Comparison of ENCODE assay signal across 7 mouse cellular contexts in genomic region chr8:83898456-83898855, GRCm38 (mm10). TPM values are rescaled to one million over a fixed set of nuclear protein-coding genes. Genes with fewer than 3 reads are reported as not detected.
DNase-seq lines count a peak whose midpoint lies in the region; ATAC-seq lines count a peak whose summit lies in the region.

No protein-coding gene starts in this region.

- peak; percentile 30 for DNase-seq in left cerebral cortex, postnatal 4 days
- no peak for DNase-seq in left cerebral cortex, adult 11 months (ENCODE audit: low spot score)
- DNase-seq in cerebellum, adult 8-10 months = peak; percentile 49
- DNase-seq in limb, embryonic 11.5 days (ENCODE audit: low spot score) = peak; percentile 39

- intact Hi-C loops in left cerebral cortex, postnatal 4 days (cut with DNase I) = loop anchor here (5.0 kb wide), 1 partner anchor 116 kb away; no protein-coding TSS in a partner anchor

- peaks cover 32% of the 10 kb centered on the region for H3K27me3 ChIP-seq in forebrain, embryonic 12.5 days
- 0 out of 2 replicates have a peak, but pooled peaks cover 3% of the 10 kb centered on the region for H3K27me3 ChIP-seq in limb, embryonic 11.5 days (ENCODE audit: control insufficient read depth, insufficient read depth, low read length)
- H3K27me3 ChIP-seq in neural tube, embryonic 14.5 days (ENCODE audit: control insufficient read depth, insufficient read depth, low read length) = peaks cover 3% of the 10 kb centered on the region; the same call in 1 of the 2 replicates

- 2% methylated on average over 10 of the region's 10 CpGs for WGBS in forebrain, embryonic 12.5 days
- 3% methylated on average over 10 of the region's 10 CpGs for WGBS in limb, embryonic 11.5 days
- WGBS in neural tube, embryonic 14.5 days = 5% methylated on average over 10 of the region's 10 CpGs

- no peak for ATAC-seq in forebrain, embryonic 12.5 days (ENCODE audit: low FRiP score)
- no peak for ATAC-seq in limb, embryonic 11.5 days (ENCODE audit: insufficient number of reproducible peaks, low FRiP score, low TSS enrichment, low read depth)
- no peak for ATAC-seq in neural tube, embryonic 14.5 days (ENCODE audit: low read depth)
- no peak for ATAC-seq in granulocyte monocyte progenitor cell, adult 5-6 weeks (replicated peaks; ENCODE audit: poor library complexity, severe bottlenecking)

- H3K4me2 ChIP-seq in forebrain, embryonic 12.5 days = peak overlapping the region; percentile 84
- H3K4me2 ChIP-seq in limb, embryonic 11.5 days (ENCODE audit: low read depth, severe bottlenecking) = peak overlapping the region; percentile 81
- peak overlapping the region; percentile 62 for H3K4me2 ChIP-seq in neural tube, embryonic 14.5 days (ENCODE audit: low read depth, low read length)

- no peaks in the 10 kb centered on the region for H3K9me3 ChIP-seq in forebrain, embryonic 12.5 days
- H3K9me3 ChIP-seq in limb, embryonic 11.5 days (ENCODE audit: control insufficient read depth, low read length) = no peaks in the 10 kb centered on the region
- no peaks in the 10 kb centered on the region for H3K9me3 ChIP-seq in neural tube, embryonic 14.5 days (ENCODE audit: control insufficient read depth, low read length)

- H3K4me1 ChIP-seq in forebrain, embryonic 12.5 days = peaks cover 48% of the 10 kb centered on the region
- peaks cover 29% of the 10 kb centered on the region for H3K4me1 ChIP-seq in limb, embryonic 11.5 days (ENCODE audit: control insufficient read depth, insufficient read depth, low read length)
- H3K4me1 ChIP-seq in neural tube, embryonic 14.5 days (ENCODE audit: control insufficient read depth, insufficient read depth, low read length) = peaks cover 18% of the 10 kb centered on the region

- H3K36me3 ChIP-seq in forebrain, embryonic 12.5 days (replicated peaks) = no peaks in the 10 kb centered on the region
- peaks cover 2% of the 10 kb centered on the region; the same call in 1 of the 2 replicates for H3K36me3 ChIP-seq in limb, embryonic 11.5 days (ENCODE audit: control insufficient read depth, insufficient read depth, low read length)
- no peaks in the 10 kb centered on the region for H3K36me3 ChIP-seq in neural tube, embryonic 14.5 days (ENCODE audit: control insufficient read depth, insufficient read depth, low read length)

- H3K9ac ChIP-seq in forebrain, embryonic 12.5 days = peak overlapping the region; percentile 36; the same call in 1 of the 2 replicates
- H3K9ac ChIP-seq in limb, embryonic 11.5 days (ENCODE audit: low read length) = peak overlapping the region; percentile 43; the same call in 1 of the 2 replicates
- 0 out of 2 replicates have a peak overlapping the region, but pooled peaks have one; percentile 99 for H3K9ac ChIP-seq in neural tube, embryonic 14.5 days (replicated peaks; ENCODE audit: low read depth, low read length)

- H3K4me3 ChIP-seq in forebrain, embryonic 12.5 days (replicated peaks) = peak overlapping the region; percentile 96
- H3K4me3 ChIP-seq in limb, embryonic 11.5 days (ENCODE audit: low read depth, low read length) = peak overlapping the region; percentile 93
- peak overlapping the region; percentile 97 for H3K4me3 ChIP-seq in neural tube, embryonic 14.5 days (ENCODE audit: low read depth, low read length)

- peak overlapping the region; percentile 99 for H3K27ac ChIP-seq in forebrain, embryonic 12.5 days
- H3K27ac ChIP-seq in limb, embryonic 11.5 days (replicated peaks; ENCODE audit: low read depth, low read length) = no peak overlapping the region; the same call in 1 of the 2 replicates
- H3K27ac ChIP-seq in neural tube, embryonic 14.5 days (ENCODE audit: low read depth, low read length) = peak overlapping the region; percentile 98

RNA-seq across cellular contexts. Expression of gene Adgrl1, which starts 1.4 kb away (rescaled TPM):
- 100 to 1,000 TPM; 398 to 418 TPM for total RNA-seq in left cerebral cortex, postnatal 4 days (2021)
- polyA plus RNA-seq in forebrain, embryonic 12.5 days (2016; fragmentation: Nextera tagmentation; extraction: Ambion mirVana) = 30.4 and 31.3 TPM in 2 replicates
- polyA plus RNA-seq in limb, embryonic 11.5 days (2014; fragmentation: Nextera tagmentation; extraction: Ambion mirVana) = 20.7 and 23.0 TPM in 2 replicates
- 60.8 and 75.0 TPM in 2 replicates for polyA plus RNA-seq in neural tube, embryonic 14.5 days (2014; fragmentation: Nextera tagmentation; extraction: Ambion mirVana)
- total RNA-seq in granulocyte monocyte progenitor cell, adult 5-6 weeks (2014; fragmentation: Nextera tagmentation) = 1.4 and 2.4 TPM in 2 replicates
- 2.4 and 3.6 TPM in 2 replicates for total RNA-seq in granulocyte monocyte progenitor cell, adult 5-6 weeks (2017)

RNA-seq across cellular contexts. Expression of gene Gm10644, which starts 56.5 kb away (rescaled TPM):
- total RNA-seq in left cerebral cortex, postnatal 4 days (2021) = under 1 TPM; 0.20 to 0.26 TPM
- 0.88 and 0.90 TPM in 2 replicates for polyA plus RNA-seq in forebrain, embryonic 12.5 days (2016; fragmentation: Nextera tagmentation; extraction: Ambion mirVana)
- polyA plus RNA-seq in limb, embryonic 11.5 days (2014; fragmentation: Nextera tagmentation; extraction: Ambion mirVana) = 0.76 and 0.81 TPM in 2 replicates
- 0.82 and 1.1 TPM in 2 replicates for polyA plus RNA-seq in neural tube, embryonic 14.5 days (2014; fragmentation: Nextera tagmentation; extraction: Ambion mirVana)
- not detected in 2 replicates for total RNA-seq in granulocyte monocyte progenitor cell, adult 5-6 weeks (2014; fragmentation: Nextera tagmentation)
- total RNA-seq in granulocyte monocyte progenitor cell, adult 5-6 weeks (2017) = not detected in 2 replicates

RNA-seq across cellular contexts. Expression of gene Asf1b, which starts 56.9 kb away (rescaled TPM):
- total RNA-seq in left cerebral cortex, postnatal 4 days (2021) = 1 to 10 TPM; 2.5 to 2.7 TPM
- 59.0 and 61.0 TPM in 2 replicates for polyA plus RNA-seq in forebrain, embryonic 12.5 days (2016; fragmentation: Nextera tagmentation; extraction: Ambion mirVana)
- 81.8 and 84.1 TPM in 2 replicates for polyA plus RNA-seq in limb, embryonic 11.5 days (2014; fragmentation: Nextera tagmentation; extraction: Ambion mirVana)
- 5.1 and 7.6 TPM in 2 replicates for polyA plus RNA-seq in neural tube, embryonic 14.5 days (2014; fragmentation: Nextera tagmentation; extraction: Ambion mirVana)
- 36.8 and 53.8 TPM in 2 replicates for total RNA-seq in granulocyte monocyte progenitor cell, adult 5-6 weeks (2014; fragmentation: Nextera tagmentation)
- 29.8 and 33.2 TPM in 2 replicates for total RNA-seq in granulocyte monocyte progenitor cell, adult 5-6 weeks (2017)

Comparison
In these comparisons a context has a peak if more than half of its experiments do, and no peak if none do; other contexts are left out.
1. H3K9ac ChIP-seq: peak in every context shown above with its lines; median percentile 99 in neural tube, embryonic 14.5 days; 43 in limb, embryonic 11.5 days; 36 in forebrain, embryonic 12.5 days.